Mouse (Mus musculus) hindbrain, postnatal 0 days (tissue): ENCODE measurements around the gene Ppt2. TPM values are rescaled to one million over a fixed set of nuclear protein-coding genes. Genes with fewer than 3 reads are reported as not detected.

Source experiments
- ATAC-seq: fragments of 200-750 bp; cut with Nextera tagmentation; 2 replicates; pipeline ENCODE4 v1.8.0; 2017; ENCODE audit warnings: mild to moderate bottlenecking, moderate TSS enrichment, moderate library complexity
- DNase-seq: peaks from one replicate; pipeline ENCODE4 v3.0.0-alpha.2; 2015; ENCODE audit warnings: low spot score
- H3K27ac ChIP-seq: fragments of 300-500 bp; sonication (generic); 2 replicates; pipeline ENCODE4 v1.5.1; 2014; ENCODE audit warnings: mild to moderate bottlenecking
- H3K27me3 ChIP-seq: fragments of 300-500 bp; sonication (generic); 2 replicates; pipeline ENCODE4 v1.6.1; 2014; ENCODE audit warnings: low read length, mixed read lengths; ENCODE audit not compliant: insufficient read depth
- H3K36me3 ChIP-seq: fragments of 300-500 bp; sonication (generic); 2 replicates; pipeline ENCODE4 v1.6.1; 2014; ENCODE audit warnings: low read length, mixed read lengths; ENCODE audit not compliant: insufficient read depth
- H3K4me1 ChIP-seq: fragments of 300-500 bp; sonication (generic); 2 replicates; pipeline ENCODE4 v1.6.1; 2014; ENCODE audit warnings: antibody characterized with exemption, low read length, mixed read lengths; ENCODE audit not compliant: insufficient read depth
- H3K4me2 ChIP-seq: fragments of 300-500 bp; sonication (generic); 2 replicates; pipeline ENCODE4 v1.6.1; 2014; ENCODE audit warnings: low read depth, mild to moderate bottlenecking, low read length, moderate library complexity, mixed read lengths
- H3K4me3 ChIP-seq: fragments of 300-500 bp; sonication (generic); 2 replicates; pipeline ENCODE4 v1.5.1; 2014; ENCODE audit warnings: low read length
- H3K9ac ChIP-seq: fragments of 300-500 bp; sonication (generic); replicated peaks from 2 replicates; pipeline ENCODE4 v1.6.1; 2014; ENCODE audit warnings: mild to moderate bottlenecking, low read length, moderate library complexity, mixed read lengths
- H3K9me3 ChIP-seq: fragments of 300-500 bp; sonication (generic); 2 replicates; pipeline ENCODE4 v1.6.1; 2016; ENCODE audit warnings: low read length, mixed read lengths
- CTCF ChIP-seq: IDR thresholded peaks from 2 replicates; pipeline ENCODE4 v1.5.1; 2016; ENCODE audit warnings: antibody characterized with exemption, control low read depth, low read depth
- WGBS: fragments of 180-500 bp; shearing (Covaris S2); extraction: QIAGEN DNeasy Blood & Tissue Kit; methylation state at CpG from one replicate; pipeline ENCODE4 v1.1.7; 2014; 5-methylcytosine and 5-hydroxymethylcytosine counted together
- polyA plus RNA-seq: library from polyadenylated mRNA; unstranded; fragments of >200 nt; fragmentation: Nextera tagmentation; extraction: Ambion mirVana; gene quantifications from 2 replicates; pipeline ENCODE4 v1.2.1, GENCODE M21; 2015
- total RNA-seq: library from RNA; depleted of rRNA; stranded (reverse); fragments of >200 nt; gene quantifications from 2 replicates; pipeline ENCODE4 v1.2.3, GENCODE M21; 2014; rRNA removed

The Ppt2 gene
- total and polyA plus RNA-seq, 2 experiments from 2014 or later = 20.0 to 33.6 TPM

GRCm38 (mm10) chr17:34576577-34576976 is 51.7 kb downstream of the Ppt2 start:
- Histone ChIP-seq H3K9ac (no peak overlapping the region), H3K27ac (no peak overlapping the region), H3K9me3 (no peaks in the 10 kb centered on the region), H3K36me3 (no peaks in the 10 kb centered on the region), H3K4me3 (no peak overlapping the region), H3K4me1 (no peaks in the 10 kb centered on the region), H3K4me2 (no peak overlapping the region), H3K27me3 (no peaks in the 10 kb centered on the region)
- WGBS = 75% methylated on average over 5 of the region's 5 CpGs
- no peak for ATAC-seq
- DNase-seq = no peak
- no peak for TF ChIP-seq CTCF

- H3K36me3 ChIP-seq = no peaks in the 10 kb centered on the region
- no peaks in the 10 kb centered on the region for H3K9me3 ChIP-seq
- peak; percentile 27 for DNase-seq
- peak; percentile 15; the same call in 1 of the 2 replicates for TF ChIP-seq CTCF
- peak; percentile 44; the same call in 1 of the 2 replicates for ATAC-seq
- no peaks in the 10 kb centered on the region for H3K27me3 ChIP-seq
- no peaks in the 10 kb centered on the region for H3K4me1 ChIP-seq
- H3K4me2 ChIP-seq = no peak overlapping the region
- no peak overlapping the region for H3K9ac ChIP-seq
- no peak overlapping the region for H3K27ac ChIP-seq
- WGBS = 18% methylated on average over 15 of the region's 15 CpGs
- H3K4me3 ChIP-seq = no peak overlapping the region
Observed at GRCm38 (mm10) chr17:34572361-34572760, 55.9 kb downstream of the Ppt2 start.

- Histone ChIP-seq H3K27me3 (no peaks in the 10 kb centered on the region), H3K4me2 (no peak overlapping the region), H3K4me1 (no peaks in the 10 kb centered on the region), H3K9ac (no peak overlapping the region), H3K9me3 (no peaks in the 10 kb centered on the region), H3K36me3 (no peaks in the 10 kb centered on the region), H3K27ac (no peak overlapping the region), H3K4me3 (no peak overlapping the region)
- TF ChIP-seq CTCF = peak; percentile 62
- no peak for DNase-seq
- no peak for ATAC-seq
- WGBS = 17% methylated on average over 5 of the region's 5 CpGs
Observed at GRCm38 (mm10) chr17:34571875-34572274, 56.4 kb downstream of the Ppt2 start.

- no peak overlapping the region for H3K4me3 ChIP-seq
- no peak for TF ChIP-seq CTCF
- no peaks in the 10 kb centered on the region for H3K36me3 ChIP-seq
- ATAC-seq (no peak), DNase-seq (no peak)
- H3K9me3 ChIP-seq = no peaks in the 10 kb centered on the region
- no peak overlapping the region for H3K9ac ChIP-seq
- WGBS = 68% methylated on average over 4 of the region's 4 CpGs
- no peaks in the 10 kb centered on the region for H3K27me3 ChIP-seq
- no peaks in the 10 kb centered on the region for H3K4me1 ChIP-seq
- H3K27ac ChIP-seq = no peak overlapping the region
- no peak overlapping the region for H3K4me2 ChIP-seq
Observed at GRCm38 (mm10) chr17:34569919-34570318, 58.4 kb downstream of the Ppt2 start.

GRCm38 (mm10) chr17:34568421-34568820 is 59.9 kb downstream of the Ppt2 start:
- WGBS = 63% methylated on average over 13 of the region's 13 CpGs
- Histone ChIP-seq H3K4me2 (no peak overlapping the region), H3K36me3 (no peaks in the 10 kb centered on the region), H3K27me3 (no peaks in the 10 kb centered on the region), H3K4me1 (no peaks in the 10 kb centered on the region), H3K9ac (no peak overlapping the region), H3K9me3 (no peaks in the 10 kb centered on the region), H3K27ac (no peak overlapping the region), H3K4me3 (no peak overlapping the region)
- ATAC-seq (no peak), DNase-seq (no peak)
- no peak for TF ChIP-seq CTCF

- 71% methylated on average over 9 of the region's 9 CpGs for WGBS
Observed at GRCm38 (mm10) chr17:34567311-34567710, 61.0 kb downstream of the Ppt2 start.

More at GRCm38 (mm10) chr17:34567311-34567710, 61.0 kb downstream of the Ppt2 start:
- Histone ChIP-seq H3K4me2 (no peak overlapping the region), H3K27ac (no peak overlapping the region), H3K4me3 (no peak overlapping the region), H3K27me3 (no peaks in the 10 kb centered on the region), H3K9ac (no peak overlapping the region), H3K36me3 (no peaks in the 10 kb centered on the region), H3K9me3 (no peaks in the 10 kb centered on the region), H3K4me1 (no peaks in the 10 kb centered on the region)
- ATAC-seq (no peak), DNase-seq (no peak)
- TF ChIP-seq CTCF = no peak

Other genes with a start within 250 kb of the Ppt2 start
- 5.2 and 6.8 TPM in 2 replicates for gene BC051142, start 229.7 kb downstream of the Ppt2 start, total RNA-seq
- 4.4 and 5.0 TPM in 2 replicates for gene BC051142, start 229.7 kb downstream of the Ppt2 start, polyA plus RNA-seq
- not detected in 2 replicates for gene Btnl4, start 151.2 kb downstream of the Ppt2 start, total RNA-seq
- not detected in 2 replicates for gene Btnl4, start 151.2 kb downstream of the Ppt2 start, polyA plus RNA-seq
- gene Btnl6, start 111.2 kb downstream of the Ppt2 start, total RNA-seq = not detected in 2 replicates
- gene Btnl6, start 111.2 kb downstream of the Ppt2 start, polyA plus RNA-seq = 0.09 TPM in 1 of 2 replicates, not detected in the other
- 6.0 and 11.4 TPM in 2 replicates for gene Notch4, start 64.2 kb downstream of the Ppt2 start, total RNA-seq
- gene Notch4, start 64.2 kb downstream of the Ppt2 start, polyA plus RNA-seq = 5.2 and 6.1 TPM in 2 replicates
- 3.4 and 4.8 TPM in 2 replicates for gene Gpsm3, start 38.7 kb downstream of the Ppt2 start, total RNA-seq
- gene Gpsm3, start 38.7 kb downstream of the Ppt2 start, polyA plus RNA-seq = 4.8 and 5.4 TPM in 2 replicates
- 63.1 and 67.1 TPM in 2 replicates for gene Pbx2, start 37.2 kb downstream of the Ppt2 start, total RNA-seq
- 6.2 and 7.5 TPM in 2 replicates for gene Pbx2, start 37.2 kb downstream of the Ppt2 start, polyA plus RNA-seq
- gene Ager, start 30.6 kb downstream of the Ppt2 start, total RNA-seq = 1.8 and 2.0 TPM in 2 replicates
- 1.7 and 2.5 TPM in 2 replicates for gene Ager, start 30.6 kb downstream of the Ppt2 start, polyA plus RNA-seq
- 61.9 and 65.3 TPM in 2 replicates for gene Rnf5, start 24.8 kb downstream of the Ppt2 start, total RNA-seq
- 223 and 233 TPM in 2 replicates for gene Rnf5, start 24.8 kb downstream of the Ppt2 start, polyA plus RNA-seq
- 306 and 322 TPM in 2 replicates for gene Agpat1, start 24.2 kb downstream of the Ppt2 start, total RNA-seq
- gene Agpat1, start 24.2 kb downstream of the Ppt2 start, polyA plus RNA-seq = 97.7 and 98.4 TPM in 2 replicates
- 3.5 and 5.9 TPM in 2 replicates for gene Egfl8, start 12.5 kb downstream of the Ppt2 start, total RNA-seq
- gene Egfl8, start 12.5 kb downstream of the Ppt2 start, polyA plus RNA-seq = 6.5 and 7.4 TPM in 2 replicates
- 7.5 and 8.1 TPM in 2 replicates for gene Prrt1, start 1.0 kb upstream of the Ppt2 start, total RNA-seq
- 7.3 and 7.9 TPM in 2 replicates for gene Prrt1, start 1.0 kb upstream of the Ppt2 start, polyA plus RNA-seq
- gene Fkbpl, start 16.3 kb upstream of the Ppt2 start, total RNA-seq = 4.9 and 6.1 TPM in 2 replicates
- 10.4 and 11.8 TPM in 2 replicates for gene Fkbpl, start 16.3 kb upstream of the Ppt2 start, polyA plus RNA-seq
- 53.6 and 70.6 TPM in 2 replicates for gene Atf6b, start 18.6 kb upstream of the Ppt2 start, total RNA-seq
- 74.2 and 78.2 TPM in 2 replicates for gene Atf6b, start 18.6 kb upstream of the Ppt2 start, polyA plus RNA-seq
- 3.1 and 4.0 TPM in 2 replicates for gene Tnxb, start 42.0 kb upstream of the Ppt2 start, total RNA-seq
- 0.16 and 0.28 TPM in 2 replicates for gene Tnxb, start 42.0 kb upstream of the Ppt2 start, polyA plus RNA-seq
- gene C4b, start 115.4 kb upstream of the Ppt2 start, total RNA-seq = 1.0 and 1.9 TPM in 2 replicates
- gene C4b, start 115.4 kb upstream of the Ppt2 start, polyA plus RNA-seq = 0.86 and 1.1 TPM in 2 replicates
- gene Cyp21a1, start 176.1 kb upstream of the Ppt2 start, total RNA-seq = not detected in 2 replicates
- gene Cyp21a1, start 176.1 kb upstream of the Ppt2 start, polyA plus RNA-seq = not detected in 2 replicates
- 17.5 and 29.6 TPM in 2 replicates for gene Stk19, start 208.4 kb upstream of the Ppt2 start, total RNA-seq
- 45.5 and 46.5 TPM in 2 replicates for gene Stk19, start 208.4 kb upstream of the Ppt2 start, polyA plus RNA-seq
- gene Dxo, start 208.5 kb upstream of the Ppt2 start, total RNA-seq = 36.4 and 48.9 TPM in 2 replicates
- gene Dxo, start 208.5 kb upstream of the Ppt2 start, polyA plus RNA-seq = 47.6 and 53.8 TPM in 2 replicates
- 98.1 and 100 TPM in 2 replicates for gene Skiv2l, start 221.7 kb upstream of the Ppt2 start, total RNA-seq
- gene Skiv2l, start 221.7 kb upstream of the Ppt2 start, polyA plus RNA-seq = 43.8 and 44.5 TPM in 2 replicates
- gene Nelfe, start 221.9 kb upstream of the Ppt2 start, total RNA-seq = 27.6 and 32.9 TPM in 2 replicates
- gene Nelfe, start 221.9 kb upstream of the Ppt2 start, polyA plus RNA-seq = 63.5 and 71.9 TPM in 2 replicates
- gene Cfb, start 234.0 kb upstream of the Ppt2 start, total RNA-seq = 0.07 and 0.26 TPM in 2 replicates
- gene Cfb, start 234.0 kb upstream of the Ppt2 start, polyA plus RNA-seq = 1.0 and 1.3 TPM in 2 replicates